Mouse (Mus musculus): ENCODE data around the gene 4933416C03Rik. TPM values are rescaled to one million over a fixed set of nuclear protein-coding genes. Genes with fewer than 3 reads are reported as not detected.

The 4933416C03Rik gene
- total RNA-seq (2021) = not detected
- long read RNA-seq, experiment 1 = 0 reads
- long read RNA-seq, experiment 2 = 0 reads

DNA sequence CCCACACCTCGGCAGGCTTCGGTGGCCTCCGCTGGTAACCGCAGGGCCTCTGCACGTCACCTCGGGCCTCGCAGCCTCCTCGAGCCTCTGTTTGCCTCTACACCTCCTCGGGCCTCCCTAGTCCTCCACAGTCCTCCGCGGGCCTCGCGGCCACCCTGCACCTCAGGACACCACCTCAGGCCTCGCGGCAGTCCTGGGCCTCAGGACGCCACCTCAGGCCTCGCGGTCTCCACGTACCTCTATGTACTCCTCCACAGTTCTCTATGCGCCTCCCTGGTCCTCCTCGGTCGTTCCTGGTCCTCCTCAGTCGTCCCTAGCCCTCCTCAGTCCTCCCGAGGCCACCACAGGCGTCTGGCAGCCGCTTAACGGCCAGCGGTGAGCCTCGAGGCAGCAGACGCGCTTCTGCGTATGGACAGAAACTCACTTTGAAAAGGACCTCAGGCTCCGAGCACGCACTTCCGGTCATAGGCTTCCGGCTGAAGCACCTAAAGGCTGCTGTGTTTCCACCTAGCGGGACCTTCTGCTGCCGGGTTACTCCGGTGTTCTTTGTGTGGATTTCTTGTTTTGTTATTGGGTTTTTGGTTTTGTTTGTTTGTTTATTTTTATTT is at the start of gene 4933416C03Rik:
4933416C03Rik (minus strand) TSS at position 51 of the 608 bp plus-strand sequence.
- no peak for DNase-seq (ENCODE audit: low spot score)

DNA sequence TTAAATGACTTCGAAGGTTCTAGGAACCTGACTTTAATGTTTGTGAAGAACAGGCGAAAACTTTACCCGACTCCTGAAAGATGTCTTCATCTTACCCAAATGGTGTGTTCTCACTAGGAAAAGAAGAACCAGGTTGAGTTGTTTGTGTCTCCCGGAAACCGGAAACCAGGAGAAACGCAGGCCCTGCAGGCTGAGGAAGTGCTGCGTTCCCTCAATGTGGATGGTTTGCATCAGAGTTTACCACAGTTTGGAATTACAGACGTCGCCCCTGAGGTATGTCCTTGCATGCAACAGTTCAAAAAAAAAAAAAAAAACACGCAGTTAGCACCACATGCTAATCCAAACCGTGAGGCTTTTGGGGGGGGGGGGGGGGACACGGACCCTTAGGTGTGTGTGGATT is 48.6 kb upstream of the 4933416C03Rik start:
- DNase-seq (ENCODE audit: low spot score) = no peak

DNA sequence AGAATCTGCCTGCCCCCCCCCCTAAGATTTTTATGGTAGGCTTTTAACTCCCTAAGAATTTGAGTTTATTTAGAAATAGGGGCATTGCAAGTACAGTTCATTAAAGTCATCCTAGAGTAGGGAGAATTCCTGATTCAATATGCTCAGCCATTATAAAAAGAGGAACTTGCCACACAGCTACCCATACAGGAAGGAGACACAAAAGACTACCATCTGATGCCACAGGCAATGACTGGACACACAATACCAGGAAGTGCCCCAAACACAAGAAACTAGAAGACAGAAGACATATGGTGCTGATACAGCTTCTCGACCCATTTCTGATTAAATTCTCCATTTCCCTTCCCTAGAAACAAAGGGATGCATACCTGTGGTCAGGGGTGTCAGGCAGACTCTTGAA is 43.0 kb upstream of the 4933416C03Rik start:
- no peak for DNase-seq (ENCODE audit: low spot score)

- no peak for DNase-seq (ENCODE audit: low spot score)
Observed at GRCm38 (mm10) chr10:116154707-116155106, 41.0 kb upstream of the 4933416C03Rik start.

- DNase-seq (ENCODE audit: low spot score) = no peak
Observed at GRCm38 (mm10) chr10:116146091-116146490, 32.4 kb upstream of the 4933416C03Rik start.

DNA sequence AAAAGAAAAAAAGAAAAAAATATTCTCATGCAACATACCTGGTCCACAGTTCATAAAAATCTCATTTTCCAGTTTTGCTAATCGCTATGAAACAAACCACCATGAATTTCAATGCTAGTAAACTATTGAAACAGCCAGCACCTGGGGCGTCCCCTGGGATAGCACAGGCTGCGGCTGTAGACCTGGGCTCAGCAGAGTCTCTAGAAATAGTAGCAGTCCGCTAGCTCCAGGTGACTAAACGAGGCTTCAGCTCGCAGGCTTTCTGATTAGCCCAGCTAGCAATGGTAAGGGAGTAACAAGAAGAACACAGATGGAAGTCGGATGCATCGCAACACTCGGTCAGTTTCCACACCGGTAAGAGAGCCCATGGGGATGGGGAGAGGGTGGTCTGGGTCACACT is 30.0 kb upstream of the 4933416C03Rik start:
- DNase-seq (ENCODE audit: low spot score) = no peak

DNA sequence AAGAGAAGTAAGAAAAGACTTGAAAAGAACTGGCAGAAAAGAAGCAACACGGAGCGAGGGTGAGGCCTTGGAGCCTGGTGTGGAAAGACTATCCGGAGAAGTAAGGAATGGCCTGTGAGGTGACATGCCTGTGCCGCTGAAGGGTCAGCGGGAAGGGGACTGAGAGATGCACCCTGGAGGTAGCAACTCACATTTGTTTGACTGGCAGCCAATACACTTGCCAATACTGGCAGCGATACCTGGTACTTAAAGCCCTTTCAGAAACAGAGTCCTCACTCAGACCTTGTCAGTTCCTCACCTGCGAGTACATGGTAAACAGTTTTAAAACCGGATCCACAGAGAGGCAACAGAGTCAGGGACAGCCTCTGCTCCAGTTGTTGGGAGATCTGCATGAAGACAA is 26.5 kb upstream of the 4933416C03Rik start:
- DNase-seq (ENCODE audit: low spot score) = no peak

GRCm38 (mm10) chr10:116135187-116135586 is 21.5 kb upstream of the 4933416C03Rik start:
- no peak for DNase-seq (ENCODE audit: low spot score)

DNA sequence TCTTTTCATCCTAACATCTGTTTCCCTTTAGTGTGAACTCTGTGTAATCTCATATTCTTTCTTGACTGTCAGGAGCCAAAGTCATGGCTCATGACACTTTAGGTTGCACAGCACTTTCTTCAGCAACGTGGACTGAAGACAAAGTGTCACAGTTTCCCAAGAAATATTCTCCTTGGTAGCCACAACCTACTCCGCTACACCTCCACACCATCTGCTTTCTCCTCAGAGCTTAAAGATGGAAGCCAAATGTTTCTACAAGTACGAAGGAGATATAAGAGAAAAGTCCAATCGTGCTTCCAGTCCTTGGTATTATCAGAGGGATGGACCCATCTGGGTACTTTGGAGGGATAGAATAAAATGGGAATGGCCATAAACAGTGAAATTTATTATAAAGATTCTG is 18.5 kb upstream of the 4933416C03Rik start:
- DNase-seq (ENCODE audit: low spot score) = no peak

DNA sequence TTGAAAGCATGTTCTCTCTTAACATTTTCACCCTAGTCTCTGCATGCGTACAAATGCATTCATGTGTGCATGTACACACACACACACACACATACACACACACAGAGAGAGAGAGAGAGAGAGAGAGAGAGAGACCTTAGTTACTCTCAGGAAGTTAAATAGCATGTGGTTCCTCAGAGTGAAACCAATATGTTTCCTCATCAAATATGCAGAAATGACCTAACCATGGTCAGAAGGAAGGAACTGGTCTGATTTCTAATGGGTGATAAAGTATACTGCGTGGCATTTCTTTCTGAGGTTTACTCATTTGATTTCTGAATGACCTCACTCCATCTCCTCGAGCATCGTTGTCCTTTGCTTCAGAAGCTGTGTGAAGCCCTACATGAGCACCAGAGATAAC is 17.5 kb upstream of the 4933416C03Rik start:
- DNase-seq (ENCODE audit: low spot score) = no peak

GRCm38 (mm10) chr10:116130401-116130800 is 16.7 kb upstream of the 4933416C03Rik start:
- no peak for DNase-seq (ENCODE audit: low spot score)

GRCm38 (mm10) chr10:116125364-116125763 is 11.6 kb upstream of the 4933416C03Rik start:
- no peak for DNase-seq (ENCODE audit: low spot score)

DNA sequence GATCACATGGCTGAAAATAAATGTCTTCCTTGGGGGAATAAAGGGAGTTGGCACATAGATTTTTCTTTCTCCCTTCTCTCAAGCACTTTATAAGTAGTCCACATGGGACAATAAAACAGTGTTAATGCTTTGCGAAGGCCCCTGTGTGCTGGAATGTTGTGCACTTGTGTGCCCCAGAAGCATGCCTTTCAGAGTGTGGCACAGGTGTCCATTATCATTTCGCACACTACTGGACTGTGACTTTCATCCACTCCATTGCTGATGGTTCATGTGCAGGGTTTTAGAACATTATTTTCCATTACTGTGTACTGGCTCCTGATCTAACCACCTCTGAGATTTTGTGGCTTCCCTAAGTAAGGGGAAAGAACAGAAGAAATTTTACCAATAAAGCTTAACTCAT is 10.1 kb upstream of the 4933416C03Rik start:
- no peak for DNase-seq (ENCODE audit: low spot score)

DNA sequence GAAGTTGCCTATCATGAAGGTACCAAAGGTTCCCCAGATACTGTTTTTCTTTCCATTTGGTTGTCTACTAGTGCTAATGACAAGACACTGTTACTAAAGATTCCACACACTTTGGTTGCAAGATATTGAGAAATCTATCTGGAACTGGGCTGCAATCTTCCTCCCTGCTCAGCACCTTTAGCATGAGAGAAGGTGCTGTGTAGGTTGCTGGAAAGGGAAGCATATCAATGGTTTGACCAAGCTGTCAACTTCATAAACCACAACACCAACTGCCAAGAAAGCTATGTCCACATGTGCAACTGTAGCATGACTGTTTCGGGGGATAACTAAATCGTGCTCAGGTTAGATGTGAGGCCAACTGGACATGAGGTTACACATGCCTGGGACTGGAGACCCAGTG is 7.7 kb upstream of the 4933416C03Rik start:
- DNase-seq (ENCODE audit: low spot score) = no peak

- no peak for DNase-seq (ENCODE audit: low spot score)
Observed at GRCm38 (mm10) chr10:116117060-116117459, 3.3 kb upstream of the 4933416C03Rik start.

GRCm38 (mm10) chr10:116115881-116116677 is 2.4 kb upstream of the 4933416C03Rik start:
- no peak for DNase-seq (ENCODE audit: low spot score)

GRCm38 (mm10) chr10:116112868-116113267 is 849 bp downstream of the 4933416C03Rik start:
- no peak for DNase-seq (ENCODE audit: low spot score)

DNA sequence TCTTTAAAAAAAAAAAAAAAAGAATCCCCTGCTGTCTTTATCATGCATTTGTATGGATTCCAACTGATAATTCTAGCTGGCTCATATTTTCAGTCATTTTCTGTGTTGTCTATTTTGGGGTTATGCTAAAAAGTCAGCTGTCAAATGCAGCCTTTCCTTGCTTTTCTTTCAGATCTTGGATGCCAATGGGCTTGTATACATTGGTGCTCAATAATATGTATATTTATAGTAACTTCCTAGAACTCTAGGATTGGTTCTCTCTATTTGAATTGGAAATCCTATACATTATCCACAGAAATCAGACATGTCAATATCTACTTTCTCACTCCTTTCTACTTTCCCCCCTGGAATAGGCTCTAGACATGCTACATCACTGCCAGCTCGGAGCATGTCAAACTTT is 5.0 kb downstream of the 4933416C03Rik start:
- no peak for DNase-seq (ENCODE audit: low spot score)

DNA sequence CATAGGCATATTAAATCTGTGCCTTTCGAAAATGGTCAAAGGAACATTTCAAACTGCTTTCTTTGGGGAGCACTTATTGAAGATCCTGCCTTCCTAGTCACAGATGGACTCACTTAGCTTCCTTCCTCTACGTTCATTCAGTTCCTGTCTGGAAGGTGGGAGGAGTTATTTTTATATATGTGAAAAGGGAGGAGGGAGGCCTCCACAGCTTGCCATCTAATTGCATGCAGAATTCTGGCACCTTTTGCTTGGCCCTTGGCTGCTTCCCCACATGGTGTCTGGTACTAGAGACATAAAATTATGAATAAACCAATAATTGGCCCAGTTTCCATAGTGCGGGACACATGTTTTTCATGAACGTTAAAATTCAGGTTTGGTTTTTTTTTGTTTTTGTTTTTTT is 5.5 kb downstream of the 4933416C03Rik start:
- DNase-seq (ENCODE audit: low spot score) = no peak

GRCm38 (mm10) chr10:116098470-116098869 is 15.2 kb downstream of the 4933416C03Rik start:
- no peak for DNase-seq (ENCODE audit: low spot score)

DNA sequence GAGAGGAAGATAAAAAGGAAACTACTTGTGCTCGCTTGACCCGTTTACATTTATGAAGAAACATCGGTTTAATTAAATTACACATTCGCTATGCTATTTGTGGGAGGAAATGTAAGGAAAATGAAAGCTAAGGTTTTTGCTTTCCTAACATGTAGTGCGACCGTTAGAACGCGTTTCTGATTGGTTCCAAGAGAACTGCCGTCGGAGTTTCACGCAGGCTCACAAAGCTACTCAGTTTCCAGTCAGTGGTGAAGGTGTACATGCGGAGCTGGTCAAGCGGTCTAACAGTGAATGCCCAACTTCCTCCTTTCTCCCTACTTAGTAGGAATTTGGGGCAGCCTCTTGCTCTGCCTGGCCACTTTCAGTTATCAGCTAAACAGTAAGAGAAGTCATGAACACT is 17.3 kb downstream of the 4933416C03Rik start:
- no peak for DNase-seq (ENCODE audit: low spot score)

DNA sequence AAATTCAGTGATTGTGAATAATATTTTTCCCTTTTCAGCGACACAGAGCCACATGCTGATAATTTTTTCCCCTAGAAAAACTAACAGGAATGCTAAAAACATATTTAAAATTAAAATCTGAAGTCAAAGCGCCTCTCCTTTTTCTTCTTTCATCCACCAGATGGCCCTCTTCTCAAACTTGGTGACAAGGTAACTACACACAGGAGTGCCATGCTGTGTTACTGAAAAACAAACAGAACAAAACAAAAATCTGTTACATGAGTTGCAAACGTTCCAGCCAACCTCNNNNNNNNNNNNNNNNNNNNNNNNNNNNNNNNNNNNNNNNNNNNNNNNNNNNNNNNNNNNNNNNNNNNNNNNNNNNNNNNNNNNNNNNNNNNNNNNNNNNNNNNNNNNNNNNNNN is 29.8 kb downstream of the 4933416C03Rik start:
- no peak for DNase-seq (ENCODE audit: low spot score)

DNA sequence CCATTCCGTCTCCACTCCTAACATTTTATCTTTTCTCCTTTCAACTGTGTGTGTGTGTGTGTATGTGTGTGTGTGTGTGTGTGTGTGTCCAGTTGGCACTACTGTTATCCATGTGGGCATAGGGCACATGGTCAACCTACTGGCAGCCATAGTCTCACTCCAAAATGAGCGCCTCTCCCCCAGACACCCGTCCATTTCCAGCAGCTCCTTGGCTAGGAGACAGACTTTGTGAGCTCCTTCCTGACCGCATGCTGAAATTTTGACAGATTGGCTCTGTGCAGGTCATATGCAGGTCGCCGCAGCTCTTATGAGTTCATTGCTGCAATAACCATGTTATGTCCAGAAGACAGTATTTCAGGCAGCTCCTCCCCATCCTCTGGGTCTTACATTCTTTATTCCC is 32.9 kb downstream of the 4933416C03Rik start:
- no peak for DNase-seq (ENCODE audit: low spot score)

Data from gastrocnemius, adult 18-20 months (tissue).